Mouse (Mus musculus): ENCODE measurements at regions not wholly inside any gene's neighbourhood (a gene's known extent, or its start where the extent isn't known, plus 50 kb on each side); places are given as distances from the start of the nearest gene placed in this dataset.
A peak's percentile ranks its signal among the peaks of the same experiment; 100 is the strongest.
"Not testable (repeated sequence)": the region's sequence is repeated elsewhere in the genome, so short reads cannot be mapped to it uniquely, and the experiment has no call there.

GRCm38 (mm10) chr13:45164001-45164778, 85.7 kb downstream of the Gm9817 start:
- WGBS: 65% methylated on average over 6 of the region's 6 CpGs
- Histone ChIP-seq H3K27me3 (ENCODE audit: control insufficient read depth, insufficient read depth, low read length) (no peaks in the 10 kb centered on the region), H3K27ac (ENCODE audit: low read depth) (no peak overlapping the region), H3K36me3 (replicated peaks; ENCODE audit: control insufficient read depth, insufficient read depth, low read length) (no peaks in the 10 kb centered on the region), H3K9me3 (replicated peaks; ENCODE audit: control insufficient read depth, low read length) (no peaks in the 10 kb centered on the region), H3K4me3 (ENCODE audit: low read depth, low read length) (no peak overlapping the region), H3K4me2 (ENCODE audit: low read depth, low read length) (no peak overlapping the region), H3K9ac (replicated peaks; ENCODE audit: low read depth, low read length) (no peak overlapping the region), H3K4me1 (ENCODE audit: control insufficient read depth, insufficient read depth) (no peaks in the 10 kb centered on the region)
- ATAC-seq (ENCODE audit: insufficient read depth, low read depth): no peak
- TF ChIP-seq EP300 (IDR thresholded peaks at IDR 0.05; ENCODE audit: low read depth): no peak
- TF ChIP-seq CTCF (IDR thresholded peaks at IDR 0.05; ENCODE audit: low read depth): no peak
- DNase-seq (ENCODE audit: low spot score): no peak

DNA sequence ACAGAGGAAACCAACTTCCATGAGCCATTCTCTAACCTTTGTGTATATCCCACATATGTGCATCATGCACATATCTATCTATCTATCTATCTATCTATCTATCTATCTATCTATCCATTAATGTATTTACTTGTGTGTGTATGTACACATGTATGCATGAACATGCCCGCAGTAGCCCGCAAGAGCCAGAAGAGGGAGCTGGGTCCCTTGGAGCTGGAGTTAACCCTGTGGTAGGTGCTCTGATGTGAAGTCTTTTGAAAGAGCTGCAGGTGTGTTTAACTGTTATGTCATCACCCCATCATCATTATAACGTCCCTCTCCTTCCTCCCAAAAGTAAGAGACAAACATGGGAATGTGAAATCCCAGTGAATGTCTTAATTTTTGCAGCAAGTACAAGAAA, 86.7 kb downstream of the Gm9817 start:
- WGBS: 80% methylated on average over 3 of the region's 3 CpGs
- Histone ChIP-seq H3K9me3 (replicated peaks; ENCODE audit: control insufficient read depth, low read length) (no peaks in the 10 kb centered on the region), H3K4me1 (ENCODE audit: control insufficient read depth, insufficient read depth) (no peaks in the 10 kb centered on the region), H3K27me3 (ENCODE audit: control insufficient read depth, insufficient read depth, low read length) (no peaks in the 10 kb centered on the region), H3K4me3 (ENCODE audit: low read depth, low read length) (no peak overlapping the region), H3K36me3 (replicated peaks; ENCODE audit: control insufficient read depth, insufficient read depth, low read length) (no peaks in the 10 kb centered on the region), H3K4me2 (ENCODE audit: low read depth, low read length) (no peak overlapping the region), H3K9ac (replicated peaks; ENCODE audit: low read depth, low read length) (no peak overlapping the region), H3K27ac (ENCODE audit: low read depth) (no peak overlapping the region)
- ATAC-seq (ENCODE audit: insufficient read depth, low read depth) (no peak), DNase-seq (ENCODE audit: low spot score) (no peak)
- no peak for TF ChIP-seq EP300 (IDR thresholded peaks at IDR 0.05; ENCODE audit: low read depth)
- peak; percentile 36; the same call in 1 of the 2 replicates for TF ChIP-seq CTCF (IDR thresholded peaks at IDR 0.05; ENCODE audit: low read depth)

GRCm38 (mm10) chr13:45169716-45170115, 91.2 kb downstream of the Gm9817 start:
- Histone ChIP-seq H3K4me2 (ENCODE audit: low read depth, low read length) (no peak overlapping the region), H3K9me3 (replicated peaks; ENCODE audit: control insufficient read depth, low read length) (peaks cover 5% of the 10 kb centered on the region; the same call in 1 of the 2 replicates), H3K4me1 (ENCODE audit: control insufficient read depth, insufficient read depth) (no peaks in the 10 kb centered on the region), H3K36me3 (replicated peaks; ENCODE audit: control insufficient read depth, insufficient read depth, low read length) (no peaks in the 10 kb centered on the region), H3K4me3 (ENCODE audit: low read depth, low read length) (no peak overlapping the region), H3K27ac (ENCODE audit: low read depth) (no peak overlapping the region), H3K27me3 (ENCODE audit: control insufficient read depth, insufficient read depth, low read length) (no peaks in the 10 kb centered on the region), H3K9ac (replicated peaks; ENCODE audit: low read depth, low read length) (no peak overlapping the region)
- no peak for TF ChIP-seq EP300 (IDR thresholded peaks at IDR 0.05; ENCODE audit: low read depth)
- TF ChIP-seq CTCF (IDR thresholded peaks at IDR 0.05; ENCODE audit: low read depth): no peak
- ATAC-seq (ENCODE audit: insufficient read depth, low read depth) (no peak), DNase-seq (ENCODE audit: low spot score) (no peak)

DNA sequence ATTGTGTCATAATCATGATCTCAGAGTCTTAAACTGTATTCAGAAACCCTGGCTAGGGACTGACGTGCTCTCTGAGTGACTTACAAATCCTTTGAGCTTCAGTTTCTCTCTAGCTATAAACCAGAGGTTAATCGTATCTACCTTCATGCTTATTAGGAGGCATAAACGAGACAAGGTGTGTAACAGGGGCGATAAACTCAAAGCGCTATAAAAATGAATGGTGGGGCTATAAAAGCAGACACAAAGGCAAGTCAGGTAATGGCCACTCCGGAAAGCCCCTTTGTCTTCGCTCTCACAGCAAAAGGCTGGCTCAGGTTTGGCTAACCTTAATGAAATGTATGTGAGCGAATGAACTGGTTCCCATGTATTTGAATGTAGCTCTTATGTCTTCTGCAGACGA, 94.6 kb downstream of the Gm9817 start:
- ATAC-seq (ENCODE audit: insufficient read depth, low read depth) (no peak), DNase-seq (ENCODE audit: low spot score) (no peak)
- H3K4me1 ChIP-seq (ENCODE audit: control insufficient read depth, insufficient read depth): no peaks in the 10 kb centered on the region
- 89% methylated on average over 9 of the region's 9 CpGs for WGBS
- no peak overlapping the region for H3K9ac ChIP-seq (replicated peaks; ENCODE audit: low read depth, low read length)
- TF ChIP-seq CTCF (IDR thresholded peaks at IDR 0.05; ENCODE audit: low read depth) (no peak), EP300 (IDR thresholded peaks at IDR 0.05; ENCODE audit: low read depth) (no peak)
- H3K27me3 ChIP-seq (ENCODE audit: control insufficient read depth, insufficient read depth, low read length): no peaks in the 10 kb centered on the region
- peaks cover 5% of the 10 kb centered on the region; the same call in 1 of the 2 replicates for H3K9me3 ChIP-seq (replicated peaks; ENCODE audit: control insufficient read depth, low read length)
- H3K4me3 ChIP-seq (ENCODE audit: low read depth, low read length): no peak overlapping the region
- H3K27ac ChIP-seq (ENCODE audit: low read depth): no peak overlapping the region
- no peaks in the 10 kb centered on the region for H3K36me3 ChIP-seq (replicated peaks; ENCODE audit: control insufficient read depth, insufficient read depth, low read length)
- no peak overlapping the region for H3K4me2 ChIP-seq (ENCODE audit: low read depth, low read length)

DNA sequence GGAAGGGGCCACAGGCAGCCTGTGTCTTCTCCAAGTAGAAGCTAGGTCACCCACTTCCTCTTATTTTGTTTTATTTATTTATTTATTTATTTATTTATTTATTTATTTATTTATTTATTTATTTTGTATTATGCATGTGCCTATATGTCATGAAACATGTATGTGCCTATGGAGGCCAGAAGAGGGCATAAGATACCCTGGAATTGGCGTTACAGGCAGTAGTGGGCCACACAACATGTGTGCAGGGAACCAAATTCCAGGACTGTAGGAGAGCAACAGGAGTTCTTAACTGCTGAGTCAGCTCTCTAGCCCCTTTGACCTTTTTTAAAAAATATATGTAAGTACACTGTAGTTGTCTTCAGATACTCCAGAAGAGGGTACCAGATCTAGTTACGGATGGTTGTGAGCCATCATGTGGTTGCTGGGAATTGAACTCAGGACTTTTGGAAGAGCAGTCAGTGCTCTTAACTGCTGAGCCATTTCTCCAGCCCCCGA, 97.3 kb downstream of the Gm9817 start:
- not testable (repeated sequence) for H3K9me3 ChIP-seq (replicated peaks; ENCODE audit: control insufficient read depth, low read length); H3K36me3 ChIP-seq (replicated peaks; ENCODE audit: control insufficient read depth, insufficient read depth, low read length); ATAC-seq (ENCODE audit: insufficient read depth, low read depth); DNase-seq (ENCODE audit: low spot score); H3K4me2 ChIP-seq (ENCODE audit: low read depth, low read length); H3K27ac ChIP-seq (ENCODE audit: low read depth); H3K4me3 ChIP-seq (ENCODE audit: low read depth, low read length); H3K27me3 ChIP-seq (ENCODE audit: control insufficient read depth, insufficient read depth, low read length); H3K9ac ChIP-seq (replicated peaks; ENCODE audit: low read depth, low read length); H3K4me1 ChIP-seq (ENCODE audit: control insufficient read depth, insufficient read depth)
- 83% methylated on average over 3 of the region's 3 CpGs for WGBS

All from heart, postnatal 0 days (tissue).